Mouse (Mus musculus) frontal cortex, postnatal 25 days (tissue): ENCODE results near the gene Gm3106.
"Not testable (repeated sequence)": the region's sequence is repeated elsewhere in the genome, so short reads cannot be mapped to it uniquely, and the experiment has no call there.

Source experiments
- DNase-seq, 2 experiments: peaks; one replicate each; pipeline ENCODE4 v3.0.0; 2022; ENCODE audit warnings: low spot score in 2 of 2

The Gm3106 gene

DNA sequence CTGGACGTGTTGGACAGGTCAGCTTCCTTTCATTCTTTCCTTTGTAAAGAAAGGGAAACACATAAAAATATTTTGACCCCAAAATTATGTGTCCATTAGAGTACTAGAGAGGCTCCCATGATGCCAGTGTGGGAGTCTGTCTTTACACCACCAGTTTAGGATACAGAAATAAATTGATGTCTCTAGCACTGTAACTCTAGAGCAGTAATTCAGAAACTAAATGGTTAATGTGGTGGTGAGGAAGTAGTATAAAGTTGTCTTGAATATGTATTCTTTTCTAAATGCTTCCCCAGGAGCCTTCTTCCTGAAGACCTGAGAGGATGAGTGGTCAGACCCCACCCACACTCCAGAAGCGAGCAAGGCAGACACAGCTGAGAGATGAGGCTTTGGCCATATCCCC lies at the start of gene Gm3106:
Gm3106 (plus strand) TSS at position 301 of the 400 bp plus-strand sequence.
- not testable (repeated sequence) for DNase-seq
